In genomic region chr8:124019782-124020181, GRCm38 (mm10) we compare ENCODE assay signal across 8 mouse cellular contexts. TPM values are rescaled to one million over a fixed set of nuclear protein-coding genes. Genes with fewer than 3 reads are reported as not detected.
DNase-seq lines count a peak whose midpoint lies in the region; ATAC-seq and TF ChIP-seq lines count a peak whose summit lies in the region.

No protein-coding gene starts in this region.

- H3K27ac ChIP-seq in cerebellum, adult 2 months (ENCODE audit: insufficient read depth, low read length), result no peak overlapping the region
- H3K27ac ChIP-seq in heart, embryonic 12.5 days (ENCODE audit: poor library complexity, severe bottlenecking), result no peak overlapping the region
- H3K27ac ChIP-seq in kidney, postnatal 0 days, result no peak overlapping the region
- peak overlapping the region; percentile 92 for H3K27ac ChIP-seq in stomach, postnatal 0 days (replicated peaks)

- H3K4me2 ChIP-seq in heart, embryonic 12.5 days, result peak overlapping the region; percentile 87
- H3K4me2 ChIP-seq in kidney, postnatal 0 days (ENCODE audit: low read length), result peak overlapping the region; percentile 70
- H3K4me2 ChIP-seq in stomach, postnatal 0 days (replicated peaks; ENCODE audit: low read depth), result peak overlapping the region; percentile 82

- no peak for TF ChIP-seq POLR2A in cerebellum, adult 2 months (IDR thresholded peaks at IDR 0.05; ENCODE audit: borderline replicate concordance, insufficient read depth, low read length)

- H3K9ac ChIP-seq in heart, embryonic 12.5 days, result peak overlapping the region; percentile 58
- no peak overlapping the region for H3K9ac ChIP-seq in kidney, postnatal 0 days (ENCODE audit: low read depth, low read length)
- peak overlapping the region; percentile 87; the same call in 1 of the 2 replicates for H3K9ac ChIP-seq in stomach, postnatal 0 days (ENCODE audit: low read length)

- no peak for TF ChIP-seq EP300 in stomach, postnatal 0 days (optimal IDR thresholded peaks at IDR 0.05)

- no peak for TF ChIP-seq CTCF in cerebellum, adult 2 months (IDR thresholded peaks at IDR 0.05; ENCODE audit: borderline replicate concordance, insufficient read depth, low read depth, low read length)
- TF ChIP-seq CTCF in kidney, postnatal 0 days (IDR thresholded peaks at IDR 0.05; ENCODE audit: low read depth), result no peak
- no peak for TF ChIP-seq CTCF in stomach, postnatal 0 days (IDR thresholded peaks at IDR 0.05; ENCODE audit: low read depth)

- no peak for DNase-seq in cerebellum, adult 2 months
- no peak for DNase-seq in cerebellum, adult 11 months
- peak; percentile 26 for DNase-seq in c-Kit-positive CD71-negative TER-119-negative erythroid progenitor cells, embryonic 14.5 days (ENCODE audit: low read depth)
- no peak for DNase-seq in kidney, postnatal 0 days (ENCODE audit: low spot score)
- DNase-seq in stomach, postnatal 0 days (ENCODE audit: low spot score), result peak; percentile 63
- no peak for DNase-seq in testis, postnatal 10 days (ENCODE audit: low spot score)

- H3K4me1 ChIP-seq in cerebellum, adult 2 months (ENCODE audit: control insufficient read depth, insufficient read depth, low read length), result peaks cover 6% of the 10 kb centered on the region
- H3K4me1 ChIP-seq in heart, embryonic 12.5 days (replicated peaks), result peaks cover 35% of the 10 kb centered on the region
- 0 out of 2 replicates have a peak, but pooled peaks cover 4% of the 10 kb centered on the region for H3K4me1 ChIP-seq in kidney, postnatal 0 days (replicated peaks; ENCODE audit: insufficient read depth, low read length)
- 0 out of 2 replicates have a peak, but pooled peaks cover 3% of the 10 kb centered on the region for H3K4me1 ChIP-seq in stomach, postnatal 0 days (replicated peaks; ENCODE audit: control insufficient read depth, insufficient read depth)

- H3K27me3 ChIP-seq in cerebellum, adult 2 months (ENCODE audit: control insufficient read depth, insufficient read depth, low read length), result no peaks in the 10 kb centered on the region
- no peaks in the 10 kb centered on the region for H3K27me3 ChIP-seq in heart, embryonic 12.5 days (replicated peaks)
- no peaks in the 10 kb centered on the region for H3K27me3 ChIP-seq in kidney, postnatal 0 days (ENCODE audit: insufficient read depth, low read length)
- H3K27me3 ChIP-seq in stomach, postnatal 0 days (ENCODE audit: control insufficient read depth, insufficient read depth, low read length), result no peaks in the 10 kb centered on the region

- no peaks in the 10 kb centered on the region for H3K9me3 ChIP-seq in heart, embryonic 12.5 days (replicated peaks)
- no peaks in the 10 kb centered on the region for H3K9me3 ChIP-seq in kidney, postnatal 0 days (replicated peaks; ENCODE audit: low read length)
- H3K9me3 ChIP-seq in stomach, postnatal 0 days (ENCODE audit: control insufficient read depth, low read length), result no peaks in the 10 kb centered on the region

- peak; percentile 59; the same call in 1 of the 2 replicates for ATAC-seq in heart, embryonic 12.5 days (ENCODE audit: insufficient number of reproducible peaks, low FRiP score)
- ATAC-seq in kidney, postnatal 0 days (replicated peaks; ENCODE audit: low FRiP score, low read depth), result no peak
- peak; percentile 80 for ATAC-seq in megakaryocyte-erythroid progenitor cell, adult 5-6 weeks (replicated peaks; ENCODE audit: low FRiP score, low TSS enrichment, poor library complexity, severe bottlenecking)
- peak; percentile 55 for ATAC-seq in stomach, postnatal 0 days (ENCODE audit: low FRiP score, low TSS enrichment)

- H3K36me3 ChIP-seq in heart, embryonic 12.5 days, result peaks cover 11% of the 10 kb centered on the region
- no peaks in the 10 kb centered on the region for H3K36me3 ChIP-seq in kidney, postnatal 0 days (ENCODE audit: insufficient read depth, low read length)
- H3K36me3 ChIP-seq in stomach, postnatal 0 days (ENCODE audit: control insufficient read depth, insufficient read depth, low read length), result peaks cover 2% of the 10 kb centered on the region; the same call in 1 of the 2 replicates

- H3K4me3 ChIP-seq in cerebellum, adult 2 months (replicated peaks; ENCODE audit: insufficient read depth, low read depth, low read length), result peak overlapping the region; percentile 4
- peak overlapping the region; percentile 81 for H3K4me3 ChIP-seq in heart, embryonic 12.5 days
- H3K4me3 ChIP-seq in kidney, postnatal 0 days (replicated peaks; ENCODE audit: low read depth, low read length), result peak overlapping the region; percentile 71
- H3K4me3 ChIP-seq in stomach, postnatal 0 days (ENCODE audit: low read depth, low read length), result peak overlapping the region; percentile 72

- WGBS in cerebellum, adult 2 months, result 34% methylated on average over 13 of the region's 13 CpGs
- 21% methylated on average over 13 of the region's 13 CpGs for WGBS in heart, embryonic 12.5 days
- 24% methylated on average over 13 of the region's 13 CpGs for WGBS in kidney, postnatal 0 days
- WGBS in stomach, postnatal 0 days, result 28% methylated on average over 13 of the region's 13 CpGs

RNA-seq across cellular contexts. Expression of gene Taf5l, which starts 1.4 kb away (rescaled TPM):
- polyA plus RNA-seq in cerebellum, adult 2 months (2012; rRNA removed), result 18.9 TPM in 2 replicates
- polyA plus RNA-seq in heart, embryonic 12.5 days (2016; fragmentation: Nextera tagmentation; extraction: Ambion mirVana), result 31.2 and 32.2 TPM in 2 replicates
- polyA plus RNA-seq in kidney, postnatal 0 days (2015; fragmentation: Nextera tagmentation; extraction: Ambion mirVana), result 30.0 and 32.5 TPM in 2 replicates
- total RNA-seq in megakaryocyte-erythroid progenitor cell, adult 5-6 weeks (2014; fragmentation: Nextera tagmentation), result 58.2 and 60.6 TPM in 2 replicates
- total RNA-seq in megakaryocyte-erythroid progenitor cell, adult 5-6 weeks (2017), result 34.3 and 52.8 TPM in 2 replicates
- 18.0 and 21.0 TPM in 2 replicates for polyA plus RNA-seq in stomach, postnatal 0 days (2015; fragmentation: Nextera tagmentation; extraction: Ambion mirVana)

RNA-seq across cellular contexts. Expression of gene Urb2, which starts 1.5 kb away (rescaled TPM):
- polyA plus RNA-seq in cerebellum, adult 2 months (2012; rRNA removed), result 6.9 and 7.3 TPM in 2 replicates
- 5.6 TPM in 2 replicates for polyA plus RNA-seq in heart, embryonic 12.5 days (2016; fragmentation: Nextera tagmentation; extraction: Ambion mirVana)
- 2.0 and 2.2 TPM in 2 replicates for polyA plus RNA-seq in kidney, postnatal 0 days (2015; fragmentation: Nextera tagmentation; extraction: Ambion mirVana)
- total RNA-seq in megakaryocyte-erythroid progenitor cell, adult 5-6 weeks (2014; fragmentation: Nextera tagmentation), result 25.4 and 36.2 TPM in 2 replicates
- 28.0 and 28.1 TPM in 2 replicates for total RNA-seq in megakaryocyte-erythroid progenitor cell, adult 5-6 weeks (2017)
- 1.2 and 1.6 TPM in 2 replicates for polyA plus RNA-seq in stomach, postnatal 0 days (2015; fragmentation: Nextera tagmentation; extraction: Ambion mirVana)

RNA-seq across cellular contexts. Expression of gene Abcb10, which starts 36.9 kb away (rescaled TPM):
- 21.0 and 22.0 TPM in 2 replicates for polyA plus RNA-seq in cerebellum, adult 2 months (2012; rRNA removed)
- 36.1 and 37.3 TPM in 2 replicates for polyA plus RNA-seq in heart, embryonic 12.5 days (2016; fragmentation: Nextera tagmentation; extraction: Ambion mirVana)
- polyA plus RNA-seq in kidney, postnatal 0 days (2015; fragmentation: Nextera tagmentation; extraction: Ambion mirVana), result 14.4 and 15.5 TPM in 2 replicates
- total RNA-seq in megakaryocyte-erythroid progenitor cell, adult 5-6 weeks (2014; fragmentation: Nextera tagmentation), result 45.7 and 47.9 TPM in 2 replicates
- total RNA-seq in megakaryocyte-erythroid progenitor cell, adult 5-6 weeks (2017), result 23.8 and 39.0 TPM in 2 replicates
- 14.7 and 15.2 TPM in 2 replicates for polyA plus RNA-seq in stomach, postnatal 0 days (2015; fragmentation: Nextera tagmentation; extraction: Ambion mirVana)

Comparison
In these comparisons a context has a peak if more than half of its experiments do, and no peak if none do; other contexts are left out.
1. DNase-seq: peak in c-Kit-positive CD71-negative TER-119-negative erythroid progenitor cells, embryonic 14.5 days (single experiment) and stomach, postnatal 0 days (single experiment); none in cerebellum, adult 2 months (0 of 2), cerebellum, adult 11 months (single experiment), kidney, postnatal 0 days (single experiment) and testis, postnatal 10 days (single experiment).
2. H3K4me3 ChIP-seq: peak in every context shown above with its lines; median percentile 81 in heart, embryonic 12.5 days; 72 in stomach, postnatal 0 days; 71 in kidney, postnatal 0 days; 4 in cerebellum, adult 2 months.
3. Peak in every context shown above with its lines, with median percentiles within 50 percentile points of each other: H3K4me2 ChIP-seq.